Mouse (Mus musculus) E14TG2a.4 (cell line): ENCODE data around the gene Eps8l2.

Source experiments
- CTCF ChIP-seq: conservative IDR thresholded peaks from 2 replicates; pipeline ENCODE4 v1.5.1; 2014; ENCODE audit warnings: low read length
- NANOG ChIP-seq: IDR thresholded peaks from 2 replicates; pipeline ENCODE4 v1.6.1; 2014; ENCODE audit warnings: borderline replicate concordance, low read length, mixed read lengths

DNA sequence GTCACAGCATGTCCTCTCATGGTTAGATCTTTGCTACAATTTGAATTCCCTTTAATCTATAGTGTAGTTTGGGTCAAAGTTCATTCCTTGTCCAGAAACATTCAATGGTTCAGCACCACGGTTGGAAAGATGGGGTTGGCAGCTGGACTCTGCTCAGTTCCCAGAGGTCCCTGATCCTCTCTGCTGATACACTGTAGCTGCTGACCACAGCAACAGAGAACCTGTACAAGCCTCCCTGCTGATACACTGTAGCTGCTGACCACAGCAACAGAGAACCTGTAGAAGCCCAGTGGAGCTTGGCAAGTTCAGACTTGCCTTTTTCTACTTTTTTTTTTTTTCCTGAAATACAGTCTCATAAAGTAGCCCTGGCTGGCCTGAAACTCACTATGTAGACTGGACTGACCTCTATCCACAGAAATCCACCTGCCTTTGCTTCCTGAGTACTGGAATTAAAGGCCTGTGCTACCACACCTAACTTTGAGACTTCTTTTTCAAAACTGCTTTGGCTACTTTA lies 21.0 kb upstream of the Eps8l2 start:
- no peak for TF ChIP-seq CTCF
- no peak for TF ChIP-seq NANOG
